19 mouse cellular contexts compared by ENCODE assay signal in genomic region chr19:20623416-20623815, GRCm38 (mm10).
"Had no signal": no experiment of that assay in that cellular context is flagged by ENCODE, and none has a peak within 500 bp of the region (broad histone marks: within the 10 kb centered on the region; RNA-seq: fewer than 3 reads in every experiment).

No protein-coding gene starts in this region.

- H3K4me1 ChIP-seq: liver, embryonic 13.5 days had no signal

- H3K9me3 ChIP-seq: liver, embryonic 13.5 days; midbrain, embryonic 12.5 days had no signal

- ATAC-seq: intestine, embryonic 16.5 days; lung, postnatal 0 days; midbrain, embryonic 16.5 days had no signal

- H3K27me3 ChIP-seq: liver, embryonic 13.5 days; midbrain, embryonic 12.5 days had no signal

- H3K4me2 ChIP-seq: liver, embryonic 13.5 days; lung, embryonic 14.5 days; midbrain, embryonic 12.5 days had no signal

- H3K36me3 ChIP-seq: liver, embryonic 13.5 days; midbrain, embryonic 12.5 days had no signal

- H3K27ac ChIP-seq: left cerebral cortex, adult 2 months; liver, embryonic 13.5 days; macrophage; midbrain, embryonic 12.5 days; stomach, postnatal 0 days had no signal

- H3K9ac ChIP-seq: liver, embryonic 13.5 days; lung, embryonic 14.5 days; midbrain, embryonic 12.5 days had no signal

- DNase-seq: kidney, adult 18-20 months; kidney, adult 9 months; kidney, postnatal 14 days; layer of hippocampus, adult 9-11 months; layer of hippocampus, postnatal 36 days; liver, embryonic 13.5 days; lung, embryonic 14.5 days; right cerebral cortex, adult 18-20 months; right cerebral cortex, postnatal 14 days; right cerebral cortex, postnatal 4 days; thymus, adult 18-20 months; thymus, postnatal 36 days had no signal

- H3K4me3 ChIP-seq: left cerebral cortex, adult 2 months; liver, embryonic 13.5 days; midbrain, embryonic 12.5 days had no signal
